Comparison of ENCODE assay signal across 13 mouse cellular contexts in genomic region chr13:29332640-29333412, GRCm38 (mm10).
DNase-seq lines count a peak whose midpoint lies in the region; ATAC-seq and TF ChIP-seq lines count a peak whose summit lies in the region.
"Had no signal": no experiment of that assay in that cellular context is flagged by ENCODE, and none has a peak within 500 bp of the region (broad histone marks: within the 10 kb centered on the region; RNA-seq: fewer than 3 reads in every experiment).

No protein-coding gene starts in this region.

- H3K27me3 ChIP-seq in forebrain, embryonic 14.5 days (replicated peaks; ENCODE audit: control insufficient read depth, insufficient read depth, low read length), result no peaks in the 10 kb centered on the region
- H3K27me3 ChIP-seq in forebrain, embryonic 10.5 days (ENCODE audit: poor library complexity, severe bottlenecking), result no peaks in the 10 kb centered on the region
- H3K27me3 ChIP-seq in hindbrain, postnatal 0 days (ENCODE audit: insufficient read depth, low read length), result no peaks in the 10 kb centered on the region
- H3K27me3 ChIP-seq in hindbrain, embryonic 14.5 days (ENCODE audit: control insufficient read depth, insufficient read depth, low read length), result no peaks in the 10 kb centered on the region
- H3K27me3 ChIP-seq in forebrain, postnatal 0 days (ENCODE audit: insufficient read depth, low read length), result no peaks in the 10 kb centered on the region

- peak overlapping the region; percentile 50; the same call in 1 of the 2 replicates for H3K27ac ChIP-seq in forebrain, embryonic 14.5 days (ENCODE audit: low read depth, low read length)
- no peak overlapping the region for H3K27ac ChIP-seq in forebrain, embryonic 10.5 days
- H3K27ac ChIP-seq in hindbrain, postnatal 0 days, result no peak overlapping the region
- H3K27ac ChIP-seq in hindbrain, embryonic 14.5 days, result no peak overlapping the region
- H3K27ac ChIP-seq in forebrain, postnatal 0 days (ENCODE audit: low read depth, low read length), result no peak overlapping the region
- H3K27ac ChIP-seq: kidney, postnatal 0 days had no signal

- no peak overlapping the region for H3K4me2 ChIP-seq in forebrain, embryonic 14.5 days (ENCODE audit: low read length)
- H3K4me2 ChIP-seq in hindbrain, postnatal 0 days (ENCODE audit: low read depth, low read length), result no peak overlapping the region
- no peak overlapping the region for H3K4me2 ChIP-seq in hindbrain, embryonic 14.5 days (replicated peaks)
- no peak overlapping the region for H3K4me2 ChIP-seq in forebrain, postnatal 0 days (ENCODE audit: low read depth)

- peak; percentile 81 for ATAC-seq in forebrain, embryonic 14.5 days
- ATAC-seq in hindbrain, postnatal 0 days, result peak; percentile 78
- ATAC-seq in hindbrain, embryonic 14.5 days (ENCODE audit: low FRiP score), result no peak
- ATAC-seq in forebrain, postnatal 0 days, result peak; percentile 84

- H3K36me3 ChIP-seq in forebrain, embryonic 14.5 days (ENCODE audit: control insufficient read depth, insufficient read depth, low read length), result no peaks in the 10 kb centered on the region
- no peaks in the 10 kb centered on the region for H3K36me3 ChIP-seq in forebrain, embryonic 10.5 days (replicated peaks)
- no peaks in the 10 kb centered on the region for H3K36me3 ChIP-seq in hindbrain, postnatal 0 days (ENCODE audit: insufficient read depth, low read length)
- no peaks in the 10 kb centered on the region for H3K36me3 ChIP-seq in hindbrain, embryonic 14.5 days (replicated peaks; ENCODE audit: control insufficient read depth, insufficient read depth)
- H3K36me3 ChIP-seq in forebrain, postnatal 0 days (ENCODE audit: insufficient read depth), result no peaks in the 10 kb centered on the region

- intact Hi-C loops in gastrocnemius, postnatal 36 days (cut with DNase I), result no loop called here
- intact Hi-C loops in left cerebral cortex, postnatal 10 days (cut with DNase I), result no loop called here

- H3K4me3 ChIP-seq in forebrain, embryonic 14.5 days (ENCODE audit: low read depth, low read length), result no peak overlapping the region
- no peak overlapping the region for H3K4me3 ChIP-seq in forebrain, embryonic 10.5 days
- H3K4me3 ChIP-seq in hindbrain, postnatal 0 days (ENCODE audit: low read length), result no peak overlapping the region
- no peak overlapping the region for H3K4me3 ChIP-seq in hindbrain, embryonic 14.5 days (replicated peaks; ENCODE audit: low read length)
- H3K4me3 ChIP-seq in forebrain, postnatal 0 days (ENCODE audit: low read depth, low read length), result no peak overlapping the region
- H3K4me3 ChIP-seq: myocyte had no signal

- no peaks in the 10 kb centered on the region for H3K9me3 ChIP-seq in forebrain, embryonic 14.5 days (replicated peaks; ENCODE audit: control insufficient read depth, low read length)
- no peaks in the 10 kb centered on the region for H3K9me3 ChIP-seq in forebrain, embryonic 10.5 days
- H3K9me3 ChIP-seq in hindbrain, postnatal 0 days (ENCODE audit: low read length), result no peaks in the 10 kb centered on the region
- H3K9me3 ChIP-seq in hindbrain, embryonic 14.5 days (ENCODE audit: control insufficient read depth, low read length), result 0 out of 2 replicates have a peak, but pooled peaks cover 6% of the 10 kb centered on the region
- H3K9me3 ChIP-seq in forebrain, postnatal 0 days (ENCODE audit: low read length), result no peaks in the 10 kb centered on the region

- WGBS in forebrain, embryonic 14.5 days, result 63% methylated on average over 6 of the region's 6 CpGs
- 90% methylated on average over 6 of the region's 6 CpGs for WGBS in forebrain, embryonic 10.5 days
- WGBS in hindbrain, postnatal 0 days, result 65% methylated on average over 6 of the region's 6 CpGs
- 73% methylated on average over 6 of the region's 6 CpGs for WGBS in hindbrain, embryonic 14.5 days
- WGBS in forebrain, postnatal 0 days, result 52% methylated on average over 6 of the region's 6 CpGs

- peak; percentile 18; the same call in 1 of the 2 replicates for TF ChIP-seq CTCF in hindbrain, postnatal 0 days (IDR thresholded peaks at IDR 0.05; ENCODE audit: low read depth)
- TF ChIP-seq CTCF in forebrain, postnatal 0 days (IDR thresholded peaks at IDR 0.05; ENCODE audit: low read depth), result 0 out of 2 replicates have a peak, but pooled peaks have one; percentile 20

- no peaks in the 10 kb centered on the region for H3K4me1 ChIP-seq in forebrain, embryonic 14.5 days (ENCODE audit: control insufficient read depth, insufficient read depth, low read length)
- H3K4me1 ChIP-seq in forebrain, embryonic 10.5 days, result no peaks in the 10 kb centered on the region
- no peaks in the 10 kb centered on the region for H3K4me1 ChIP-seq in hindbrain, postnatal 0 days (ENCODE audit: insufficient read depth, low read length)
- H3K4me1 ChIP-seq in hindbrain, embryonic 14.5 days (replicated peaks; ENCODE audit: control insufficient read depth, insufficient read depth, low read length), result no peaks in the 10 kb centered on the region
- no peaks in the 10 kb centered on the region; the same call in 1 of the 2 replicates for H3K4me1 ChIP-seq in forebrain, postnatal 0 days (ENCODE audit: insufficient read depth)

- no peak overlapping the region for H3K9ac ChIP-seq in forebrain, embryonic 14.5 days (ENCODE audit: low read length)
- H3K9ac ChIP-seq in hindbrain, postnatal 0 days (replicated peaks; ENCODE audit: low read length), result no peak overlapping the region
- H3K9ac ChIP-seq in hindbrain, embryonic 14.5 days, result no peak overlapping the region
- H3K9ac ChIP-seq in forebrain, postnatal 0 days, result no peak overlapping the region

- DNase-seq in forebrain, embryonic 14.5 days (ENCODE audit: low spot score), result peak; percentile 76
- no peak for DNase-seq in forebrain, embryonic 10.5 days (ENCODE audit: extremely low spot score, low spot score)
- DNase-seq in hindbrain, postnatal 0 days (ENCODE audit: low spot score), result peak; percentile 71
- DNase-seq in hindbrain, embryonic 14.5 days (ENCODE audit: low spot score), result no peak
- DNase-seq in cerebellum, adult 18-20 months, result peak; percentile 24 to 30
- DNase-seq in forebrain, postnatal 0 days, result peak; percentile 70
- no peak for DNase-seq in gastrocnemius, postnatal 36 days
- DNase-seq in left cerebral cortex, postnatal 10 days (ENCODE audit: extremely low spot score in 1 of 2, low spot score in 2 of 2), result no peak
- DNase-seq: liver; lung, adult 2 months; thymus, postnatal 36 days had no signal

Comparison
In these comparisons a context has a peak if more than half of its experiments do, and no peak if none do; other contexts are left out.
1. DNase-seq: peak in forebrain, embryonic 14.5 days (single experiment), hindbrain, postnatal 0 days (single experiment), cerebellum, adult 18-20 months (2 of 2) and forebrain, postnatal 0 days (single experiment); none in forebrain, embryonic 10.5 days (single experiment), hindbrain, embryonic 14.5 days (single experiment), gastrocnemius, postnatal 36 days (0 of 2) and left cerebral cortex, postnatal 10 days (0 of 2).